Mouse (Mus musculus) thymus, adult 2 months (tissue): ENCODE measurements at regions not wholly inside any gene's neighbourhood (a gene's known extent, or its start where the extent isn't known, plus 50 kb on each side); places are given as distances from the start of the nearest gene placed in this dataset.

Experiments used
- DNase-seq: peaks from one replicate; pipeline ENCODE4 v3.0.0; 2021
- H3K27ac ChIP-seq: fragments of 200-500 bp; 2 replicates; pipeline ENCODE4 v1.5.1; 2012; ENCODE audit warnings: low read length, control low read depth; ENCODE audit not compliant: control insufficient read depth, insufficient read depth
- H3K27me3 ChIP-seq: fragments of 200-500 bp; 2 replicates; pipeline ENCODE4 v1.6.1; 2012; ENCODE audit warnings: mild to moderate bottlenecking, low read length, moderate library complexity, mixed read lengths; ENCODE audit not compliant: control insufficient read depth, insufficient read depth
- H3K36me3 ChIP-seq: fragments of 200-500 bp; 2 replicates; pipeline ENCODE4 v1.6.1; 2012; ENCODE audit warnings: mild to moderate bottlenecking, low read length, moderate library complexity; ENCODE audit not compliant: control insufficient read depth, insufficient read depth
- H3K4me1 ChIP-seq: fragments of 200-500 bp; replicated peaks from 2 replicates; pipeline ENCODE4 v1.6.1; 2012; ENCODE audit warnings: low read length; ENCODE audit not compliant: control insufficient read depth, insufficient read depth
- H3K4me3 ChIP-seq: fragments of 200-500 bp; 2 replicates; pipeline ENCODE4 v1.5.1; 2012; ENCODE audit warnings: mild to moderate bottlenecking, low read length, control low read depth, moderate library complexity; ENCODE audit not compliant: control insufficient read depth, insufficient read depth
- CTCF ChIP-seq: fragments of 200-500 bp; IDR thresholded peaks from 2 replicates; pipeline ENCODE4 v1.5.1; 2012; ENCODE audit warnings: mild to moderate bottlenecking, control low read depth, low read length, moderate library complexity, borderline replicate concordance; ENCODE audit not compliant: control insufficient read depth, poor library complexity, insufficient read depth; ENCODE audit errors: extremely low read depth
- POLR2A ChIP-seq: fragments of 200-500 bp; IDR thresholded peaks from 2 replicates; pipeline ENCODE4 v1.6.1; 2012; ENCODE audit warnings: mild to moderate bottlenecking, low read length, control low read depth, moderate library complexity; ENCODE audit not compliant: control insufficient read depth, poor library complexity, insufficient read depth; ENCODE audit errors: extremely low read depth
- WGBS: fragments of 180-500 bp; shearing (Covaris S2); methylation state at CpG from one replicate; pipeline ENCODE4 v1.1.7; 2018; 5-methylcytosine and 5-hydroxymethylcytosine counted together

- Histone ChIP-seq H3K36me3 (no peaks in the 10 kb centered on the region), H3K27ac (no peak overlapping the region), H3K27me3 (no peaks in the 10 kb centered on the region), H3K4me3 (no peak overlapping the region), H3K4me1 (no peaks in the 10 kb centered on the region)
- DNase-seq = no peak
- TF ChIP-seq CTCF = no peak
- no peak for TF ChIP-seq POLR2A
- WGBS = 60% methylated on average over 8 of the region's 8 CpGs
These were observed 242.6 kb downstream of the Ccdc91 start for GRCm38 (mm10) chr6:147718052-147718712.

GRCm38 (mm10) chr6:147718713-147719490 is 243.3 kb downstream of the Ccdc91 start:
- H3K27ac ChIP-seq = no peak overlapping the region
- no peaks in the 10 kb centered on the region for H3K4me1 ChIP-seq
- TF ChIP-seq POLR2A = no peak
- TF ChIP-seq CTCF = no peak
- H3K4me3 ChIP-seq = no peak overlapping the region
- H3K27me3 ChIP-seq = no peaks in the 10 kb centered on the region
- no peak for DNase-seq
- WGBS = 85% methylated on average over 10 of the region's 10 CpGs
- H3K36me3 ChIP-seq = no peaks in the 10 kb centered on the region

DNA sequence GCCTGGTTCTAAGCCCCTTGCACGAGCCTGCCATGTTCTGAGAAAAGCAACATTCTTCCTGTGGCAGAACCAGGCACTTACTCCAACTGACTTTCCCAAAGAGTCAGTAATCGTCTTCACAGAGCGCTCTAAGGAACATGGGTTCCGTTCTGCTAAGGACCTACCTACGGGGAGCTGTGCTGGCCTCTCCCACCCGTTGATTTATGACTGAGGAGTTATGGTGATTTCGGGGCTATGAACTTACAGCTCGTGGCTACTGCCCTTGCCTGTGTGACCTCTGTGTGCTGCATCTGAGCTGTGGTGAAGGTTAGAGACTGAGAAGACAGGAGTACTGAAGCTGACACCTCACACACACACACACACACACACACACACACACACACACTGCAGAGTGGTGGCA is 243.9 kb downstream of the Ccdc91 start:
- 85% methylated on average over 8 of the region's 8 CpGs for WGBS
- no peaks in the 10 kb centered on the region for H3K27me3 ChIP-seq
- no peaks in the 10 kb centered on the region for H3K4me1 ChIP-seq
- no peaks in the 10 kb centered on the region for H3K36me3 ChIP-seq
- no peak overlapping the region for H3K4me3 ChIP-seq
- no peak for TF ChIP-seq POLR2A
- TF ChIP-seq CTCF = no peak
- H3K27ac ChIP-seq = no peak overlapping the region
- DNase-seq = no peak

GRCm38 (mm10) chr6:147723336-147723735 is 247.7 kb downstream of the Ccdc91 start:
- Histone ChIP-seq H3K36me3 (no peaks in the 10 kb centered on the region), H3K27me3 (no peaks in the 10 kb centered on the region), H3K4me3 (no peak overlapping the region), H3K27ac (no peak overlapping the region), H3K4me1 (no peaks in the 10 kb centered on the region)
- no peak for DNase-seq
- TF ChIP-seq CTCF = no peak
- TF ChIP-seq POLR2A = no peak
- WGBS = 98% methylated on average over 5 of the region's 5 CpGs

- Histone ChIP-seq H3K4me3 (no peak overlapping the region), H3K27me3 (no peaks in the 10 kb centered on the region), H3K4me1 (no peaks in the 10 kb centered on the region), H3K27ac (no peak overlapping the region), H3K36me3 (no peaks in the 10 kb centered on the region)
- WGBS = 81% methylated on average over 4 of the region's 4 CpGs
- no peak for DNase-seq
- TF ChIP-seq POLR2A (no peak), CTCF (no peak)
These were observed 251.4 kb downstream of the Ccdc91 start for GRCm38 (mm10) chr6:147726987-147727386.

- WGBS = 92% methylated on average over 6 of the region's 6 CpGs
- H3K27me3 ChIP-seq = no peaks in the 10 kb centered on the region
- H3K4me1 ChIP-seq = no peaks in the 10 kb centered on the region
- TF ChIP-seq CTCF (no peak), POLR2A (no peak)
- H3K36me3 ChIP-seq = no peaks in the 10 kb centered on the region
- DNase-seq = no peak
- H3K4me3 ChIP-seq = no peak overlapping the region
- H3K27ac ChIP-seq = no peak overlapping the region
These were observed 252.3 kb downstream of the Ccdc91 start for GRCm38 (mm10) chr6:147727644-147728533.
